Mouse (Mus musculus) CH12.LX (cell line): ENCODE data around the gene Abhd4. TPM values are rescaled to one million over a fixed set of nuclear protein-coding genes. Genes with fewer than 3 reads are reported as not detected.
A peak's percentile ranks its signal among the peaks of the same experiment; 100 is the strongest.

Experiments
- DNase-seq: peaks from one replicate; pipeline ENCODE4 v3.0.0-alpha.2; 2013; ENCODE audit errors: extremely low read depth
- H3K27ac ChIP-seq: 2 replicates; pipeline ENCODE4 v1.5.1; 2012; ENCODE audit warnings: low read depth, mild to moderate bottlenecking, control low read depth, moderate library complexity; ENCODE audit not compliant: insufficient read depth
- H3K27me3 ChIP-seq: replicated peaks from 2 replicates; pipeline ENCODE3; 2012; ENCODE audit warnings: inconsistent platforms
- H3K36me3 ChIP-seq, 2 experiments: replicated peaks in 1 of 2; 2 replicates each; pipeline versions ENCODE3 to v1.6.1; 2012; ENCODE audit warnings: inconsistent platforms in 1 of 2, low read length in 1 of 2, mild to moderate bottlenecking in 1 of 2, mixed read lengths in 1 of 2, moderate library complexity in 1 of 2; ENCODE audit not compliant: control insufficient read depth in 1 of 2, insufficient read depth in 1 of 2
- H3K4me1 ChIP-seq, 2 experiments: 2 replicates each; pipeline ENCODE4 v1.6.1; 2012; ENCODE audit warnings: inconsistent platforms in 1 of 2, moderate library complexity in 1 of 2; ENCODE audit not compliant: insufficient read depth in 2 of 2, control insufficient read depth in 1 of 2
- H3K4me2 ChIP-seq: 2 replicates; pipeline ENCODE4 v1.6.1; 2012; ENCODE audit warnings: low read depth, mild to moderate bottlenecking, control low read depth; ENCODE audit not compliant: poor library complexity, insufficient read depth, severe bottlenecking
- H3K4me3 ChIP-seq, 3 experiments: fragments of 150-350 bp in 1 of 3; sonication (generic) in 1 of 3; replicated peaks in 1 of 3; 2 replicates each; pipeline versions ENCODE3 to v1.5.1; 2011 to 2012; ENCODE audit warnings: low read depth in 2 of 3, low read length in 2 of 3, mild to moderate bottlenecking in 2 of 3, moderate library complexity in 2 of 3, control low read depth in 1 of 3, improper control_type of control experiment in 1 of 3, inconsistent platforms in 1 of 3, mixed read lengths in 1 of 3; ENCODE audit not compliant: poor library complexity in 1 of 3
- H3K79me2 ChIP-seq: replicated peaks from 2 replicates; pipeline ENCODE4 v1.6.1; 2012; ENCODE audit warnings: mild to moderate bottlenecking, moderate library complexity; ENCODE audit not compliant: control insufficient read depth, poor library complexity, insufficient read depth, severe bottlenecking; ENCODE audit errors: extremely low read depth
- H3K9ac ChIP-seq: 2 replicates; pipeline ENCODE4 v1.6.1; 2012; ENCODE audit warnings: low read depth, mild to moderate bottlenecking, control low read depth, moderate library complexity; ENCODE audit not compliant: insufficient read depth
- H3K9me3 ChIP-seq: replicated peaks from 2 replicates; pipeline ENCODE3; 2012; ENCODE audit warnings: low read length, inconsistent platforms, mixed read lengths
- BHLHE40 ChIP-seq: IDR thresholded peaks from 2 replicates; pipeline ENCODE4 v1.6.1; 2011; ENCODE audit warnings: mild to moderate bottlenecking, low read depth, low read length, improper control_type of control experiment
- CHD1 ChIP-seq: IDR thresholded peaks from 2 replicates; pipeline ENCODE4 v1.6.1; 2012; ENCODE audit warnings: low read depth, low read length, improper control_type of control experiment, inconsistent platforms
- CHD2 ChIP-seq: IDR thresholded peaks from 2 replicates; pipeline ENCODE4 v1.6.1; 2011; ENCODE audit warnings: low read length, improper control_type of control experiment
- CTCF ChIP-seq, 2 experiments: IDR thresholded peaks in 1 of 2; conservative IDR thresholded peaks in 1 of 2; 2 replicates each; pipeline ENCODE4 v1.5.1; 2011 to 2012; ENCODE audit warnings: low read depth in 2 of 2, low read length in 2 of 2, improper control_type of control experiment in 1 of 2, inconsistent platforms in 1 of 2, mild to moderate bottlenecking in 1 of 2, moderate library complexity in 1 of 2
- ELF1 ChIP-seq: IDR thresholded peaks from 2 replicates; pipeline ENCODE4 v1.6.1; 2014; ENCODE audit warnings: low read depth, mild to moderate bottlenecking, inconsistent platforms, low read length, improper control_type of control experiment
- EP300 ChIP-seq: IDR thresholded peaks from 2 replicates; pipeline ENCODE4 v1.6.1; 2011; ENCODE audit warnings: low read length, improper control_type of control experiment
- ETS1 ChIP-seq: conservative IDR thresholded peaks from 2 replicates; pipeline ENCODE4 v1.6.1; 2012; ENCODE audit warnings: low read depth, mild to moderate bottlenecking, inconsistent platforms, low read length, improper control_type of control experiment, moderate library complexity
- KAT2A ChIP-seq: IDR thresholded peaks from 2 replicates; pipeline ENCODE4 v1.6.1; 2012; ENCODE audit warnings: low read length, improper control_type of control experiment, inconsistent platforms; ENCODE audit not compliant: insufficient replicate concordance
- MAFK ChIP-seq: IDR thresholded peaks from 2 replicates; pipeline ENCODE4 v1.6.1; 2011; ENCODE audit warnings: low read length, improper control_type of control experiment; ENCODE audit not compliant: insufficient replicate concordance
- MAX ChIP-seq: IDR thresholded peaks from 2 replicates; pipeline ENCODE4 v1.6.1; 2011; ENCODE audit warnings: low read length, improper control_type of control experiment
- MAZ ChIP-seq: IDR thresholded peaks from 2 replicates; pipeline ENCODE4 v1.6.1; 2012; ENCODE audit warnings: low read depth, mild to moderate bottlenecking, inconsistent platforms, low read length, improper control_type of control experiment, moderate library complexity
- MEF2A ChIP-seq: IDR thresholded peaks from 2 replicates; pipeline ENCODE4 v1.6.1; 2014; ENCODE audit warnings: low read depth, mild to moderate bottlenecking, inconsistent platforms, low read length, improper control_type of control experiment, borderline replicate concordance
- MYC ChIP-seq: IDR thresholded peaks from 2 replicates; pipeline ENCODE4 v1.6.1; 2011; ENCODE audit warnings: low read depth, mild to moderate bottlenecking, improper control_type of control experiment, low read length
- NELFE ChIP-seq: IDR thresholded peaks from 2 replicates; pipeline ENCODE4 v1.6.1; 2011; ENCODE audit warnings: low read depth, low read length, improper control_type of control experiment
- POLR2AphosphoS2 ChIP-seq: IDR thresholded peaks from 2 replicates; pipeline ENCODE4 v1.6.1; 2011; ENCODE audit warnings: low read depth, low read length, improper control_type of control experiment
- RAD21 ChIP-seq: IDR thresholded peaks from 2 replicates; pipeline ENCODE4 v1.6.1; 2011; ENCODE audit warnings: low read depth, mild to moderate bottlenecking, low read length, improper control_type of control experiment, moderate library complexity
- SIN3A ChIP-seq: IDR thresholded peaks from 2 replicates; pipeline ENCODE4 v1.6.1; 2012; ENCODE audit warnings: low read length, improper control_type of control experiment, inconsistent platforms
- SMC3 ChIP-seq: IDR thresholded peaks from 2 replicates; pipeline ENCODE4 v1.6.1; 2011; ENCODE audit warnings: low read depth, low read length, improper control_type of control experiment
- USF1 ChIP-seq: IDR thresholded peaks from 2 replicates; pipeline ENCODE4 v1.6.1; 2014; ENCODE audit warnings: low read depth, mild to moderate bottlenecking, inconsistent platforms, low read length, improper control_type of control experiment
- USF2 ChIP-seq: conservative IDR thresholded peaks from 2 replicates; pipeline ENCODE4 v1.6.1; 2011; ENCODE audit warnings: low read depth, low read length, improper control_type of control experiment
- ZNF384 ChIP-seq: IDR thresholded peaks from 2 replicates; pipeline ENCODE4 v1.6.1; 2012; ENCODE audit warnings: low read depth, low read length, improper control_type of control experiment, inconsistent platforms
- dilution Hi-C: fragments of 300-500 bp; cut with MboI; formaldehyde crosslinking; loops from 2 replicates; pipeline ENCODE4 v1.14.3; 2020; ENCODE audit warnings: low sequenced_read_pairs; ENCODE audit not compliant: extremely low pct_unique_long_range_greater_than_20kb, extremely low pct_ligation_motif_present
- in situ Hi-C: fragments of 300-500 bp; cut with MboI; formaldehyde crosslinking; loops from 3 replicates; pipeline ENCODE4 v1.14.3; 2019; ENCODE audit warnings: low sequenced_read_pairs, low pct_ligation_motif_present, low pct_unique_long_range_greater_than_20kb, mixed read lengths
- polyA plus RNA-seq: library from polyadenylated mRNA; unstranded; fragments of >175 nt; gene quantifications from 2 replicates; pipeline ENCODE4 v1.2.1, GENCODE M21; 2012; ENCODE audit warnings: low read depth; ENCODE audit not compliant: insufficient read length
- total RNA-seq, 2 experiments: library from RNA; depleted of rRNA; stranded (reverse); fragments of 300-350 nt in 1 of 2; fragments of >200 nt in 1 of 2; gene quantifications; 2 replicates each; pipeline ENCODE4 v1.2.3; 2012 to 2014

Abhd4 gene
- total and polyA plus RNA-seq, 3 experiments, result 15.9 to 23.0 (median 19.8) TPM

GRCm38 (mm10) chr14:54269566-54269965 lies 15.6 kb downstream of the Abhd4 start:
- Histone ChIP-seq H3K4me2 (no peak overlapping the region), H3K36me3 (peaks cover 16 to 48% of the 10 kb centered on the region in 2 experiments), H3K4me1 (peaks cover 3 to 15% of the 10 kb centered on the region in 2 experiments; a peak in 2 of 4 replicates), H3K9me3 (no peaks in the 10 kb centered on the region), H3K4me3 (no peak overlapping the region), H3K9ac (no peak overlapping the region), H3K27ac (no peak overlapping the region), H3K79me2 (no peaks in the 10 kb centered on the region), H3K27me3 (no peaks in the 10 kb centered on the region)
- TF ChIP-seq MYC (no peak), MAFK (peak; percentile 69)
- no peak for DNase-seq
- in situ Hi-C loops (loop anchor here (10.0 kb wide), 1 partner anchor 55 kb away; no protein-coding TSS in a partner anchor), dilution Hi-C loops (no loop called here)

DNA sequence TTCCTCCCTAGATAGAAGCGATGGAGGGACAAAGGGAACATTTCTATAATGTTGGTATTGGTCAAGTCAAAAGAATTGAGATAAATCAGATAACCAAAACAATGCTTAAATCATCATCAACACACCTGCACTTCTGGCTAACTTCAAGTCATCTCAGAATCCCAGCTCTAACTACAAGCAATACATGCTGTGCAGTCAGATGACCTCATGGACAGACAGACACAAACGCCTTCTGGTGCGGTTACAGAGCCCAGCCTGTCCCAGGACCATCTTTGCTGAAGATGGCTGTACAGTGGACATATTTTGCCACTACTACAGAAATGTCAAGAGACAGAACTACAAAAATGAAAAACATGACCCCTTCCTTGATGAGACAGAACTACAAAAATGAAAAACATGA lies 16.4 kb downstream of the Abhd4 start:
- H3K4me2 ChIP-seq, result no peak overlapping the region
- H3K27ac ChIP-seq, result no peak overlapping the region
- peaks cover 13 to 41% of the 10 kb centered on the region in 2 experiments for H3K36me3 ChIP-seq
- no peak overlapping the region for H3K4me3 ChIP-seq
- H3K27me3 ChIP-seq, result no peaks in the 10 kb centered on the region
- H3K79me2 ChIP-seq, result no peaks in the 10 kb centered on the region
- no peak overlapping the region for H3K9ac ChIP-seq
- no peak for DNase-seq
- in situ Hi-C loops, result no loop called here
- no peaks in the 10 kb centered on the region for H3K9me3 ChIP-seq
- dilution Hi-C loops, result no loop called here
- TF ChIP-seq ETS1, result no peak
- TF ChIP-seq POLR2AphosphoS2, result no peak
- TF ChIP-seq MYC, result no peak
- no peak for TF ChIP-seq BHLHE40
- TF ChIP-seq EP300, result no peak
- no peak for TF ChIP-seq NELFE
- no peak for TF ChIP-seq CTCF (conservative IDR thresholded peaks at IDR 0.05 in 1 of 2, IDR thresholded peaks at IDR 0.05 in 1 of 2; ENCODE audit: low read depth in 2 of 2, low read length in 2 of 2)
- no peak for TF ChIP-seq MAZ
- TF ChIP-seq CHD2, result no peak
- no peak for TF ChIP-seq CHD1
- TF ChIP-seq SMC3, result no peak
- TF ChIP-seq RAD21, result no peak
- TF ChIP-seq ZNF384, result no peak
- no peak for TF ChIP-seq ELF1
- TF ChIP-seq USF1, result no peak
- no peak for TF ChIP-seq KAT2A
- TF ChIP-seq MAX, result no peak
- no peak for TF ChIP-seq SIN3A
- TF ChIP-seq MEF2A, result no peak
- no peak for TF ChIP-seq USF2
- TF ChIP-seq, all 38 proteins: peak for 0
- peaks cover 3 to 15% of the 10 kb centered on the region in 2 experiments; a peak in 2 of 4 replicates for H3K4me1 ChIP-seq
